Comparison of ENCODE assay signal across 27 mouse cellular contexts in the genomic region with DNA sequence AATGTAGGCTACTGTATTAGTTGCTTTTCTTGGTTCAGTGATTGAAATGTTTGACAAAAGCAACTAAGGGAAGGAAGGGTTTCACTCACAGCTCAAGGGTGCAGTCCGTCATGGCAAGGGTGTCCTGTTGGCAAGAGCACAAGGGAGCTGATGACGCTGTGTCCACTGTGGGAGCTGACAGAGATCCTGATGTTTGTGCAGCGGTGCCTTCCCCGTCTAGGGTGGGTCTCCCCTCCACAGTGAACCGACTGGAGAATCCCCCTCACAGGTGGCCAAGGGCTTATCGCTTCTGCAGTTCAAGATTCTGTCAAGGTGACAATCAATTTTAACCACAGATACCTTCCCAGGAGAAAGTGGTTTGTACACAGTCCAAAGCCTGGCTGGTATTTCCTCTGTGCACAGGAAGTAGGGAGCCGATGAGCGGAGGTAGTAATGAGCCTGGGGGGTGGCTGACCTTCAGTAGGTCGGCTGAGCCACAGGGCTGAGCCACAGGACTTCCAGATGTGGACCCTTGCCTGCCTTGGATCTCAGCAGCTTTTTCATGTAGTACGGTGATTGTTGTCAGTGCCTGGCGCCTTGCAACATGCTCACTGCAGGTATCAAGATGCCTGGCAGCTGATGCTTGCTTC. TPM values are rescaled to one million over a fixed set of nuclear protein-coding genes. Genes with fewer than 3 reads are reported as not detected.
DNase-seq lines count a peak whose midpoint lies in the region; ATAC-seq and TF ChIP-seq lines count a peak whose summit lies in the region.
"Had no signal": no experiment of that assay in that cellular context is flagged by ENCODE, and none has a peak within 500 bp of the region (broad histone marks: within the 10 kb centered on the region; RNA-seq: fewer than 3 reads in every experiment).

No protein-coding gene starts in this region.

- TF ChIP-seq EP300 in liver, postnatal 0 days (IDR thresholded peaks at IDR 0.05; ENCODE audit: low read depth): no peak
- TF ChIP-seq EP300 in lung, postnatal 0 days (IDR thresholded peaks at IDR 0.05): no peak

- H3K4me2 ChIP-seq in kidney, postnatal 0 days (ENCODE audit: low read length): no peak overlapping the region
- peak overlapping the region; percentile 35 for H3K4me2 ChIP-seq in liver, postnatal 0 days (ENCODE audit: low read depth, low read length)
- H3K4me2 ChIP-seq in lung, postnatal 0 days (replicated peaks; ENCODE audit: low read depth, low read length): no peak overlapping the region
- H3K4me2 ChIP-seq: heart, embryonic 13.5 days; hindbrain, embryonic 12.5 days; lung, embryonic 15.5 days; midbrain, embryonic 15.5 days; neural tube, embryonic 13.5 days; stomach, embryonic 15.5 days had no signal

- no peak overlapping the region for H3K27ac ChIP-seq in kidney, postnatal 0 days
- H3K27ac ChIP-seq in liver, postnatal 0 days (ENCODE audit: low read depth): peak overlapping the region; percentile 48
- no peak overlapping the region for H3K27ac ChIP-seq in lung, postnatal 0 days (ENCODE audit: low read length)
- H3K27ac ChIP-seq: embryonic facial prominence, embryonic 10.5 days; heart, embryonic 13.5 days; hindbrain, embryonic 12.5 days; liver, embryonic 14.5 days; lung, embryonic 15.5 days; midbrain, embryonic 15.5 days; neural tube, embryonic 13.5 days; stomach, embryonic 15.5 days had no signal

- H3K36me3 ChIP-seq in kidney, postnatal 0 days (ENCODE audit: insufficient read depth, low read length): no peaks in the 10 kb centered on the region
- no peaks in the 10 kb centered on the region for H3K36me3 ChIP-seq in liver, postnatal 0 days (replicated peaks; ENCODE audit: insufficient read depth, low read length)
- H3K36me3 ChIP-seq in lung, postnatal 0 days (ENCODE audit: insufficient read depth, low read length): no peaks in the 10 kb centered on the region
- H3K36me3 ChIP-seq: embryonic facial prominence, embryonic 10.5 days; heart, embryonic 13.5 days; hindbrain, embryonic 12.5 days; lung, embryonic 15.5 days; midbrain, embryonic 15.5 days; neural tube, embryonic 13.5 days; stomach, embryonic 15.5 days had no signal

- no peak overlapping the region for H3K9ac ChIP-seq in kidney, postnatal 0 days (ENCODE audit: low read depth, low read length)
- no peak overlapping the region for H3K9ac ChIP-seq in liver, postnatal 0 days (replicated peaks)
- H3K9ac ChIP-seq in lung, postnatal 0 days (replicated peaks; ENCODE audit: low read depth): no peak overlapping the region
- H3K9ac ChIP-seq: forebrain, postnatal 0 days; heart, embryonic 13.5 days; hindbrain, embryonic 12.5 days; liver, embryonic 14.5 days; lung, embryonic 15.5 days; midbrain, embryonic 15.5 days; neural tube, embryonic 13.5 days; stomach, embryonic 15.5 days had no signal

- WGBS in kidney, postnatal 0 days: 54% methylated on average over 11 of the region's 11 CpGs
- 34% methylated on average over 11 of the region's 11 CpGs for WGBS in liver, postnatal 0 days (ENCODE audit: insufficient replicate concordance)
- 62% methylated on average over 11 of the region's 11 CpGs for WGBS in lung, postnatal 0 days

- H3K4me3 ChIP-seq in kidney, postnatal 0 days (replicated peaks; ENCODE audit: low read depth, low read length): no peak overlapping the region
- H3K4me3 ChIP-seq in liver, postnatal 0 days (ENCODE audit: low read depth, low read length): no peak overlapping the region
- no peak overlapping the region for H3K4me3 ChIP-seq in lung, postnatal 0 days (ENCODE audit: low read depth, low read length)
- H3K4me3 ChIP-seq: embryonic facial prominence, embryonic 10.5 days; heart, embryonic 13.5 days; hindbrain, embryonic 12.5 days; lung, embryonic 15.5 days; midbrain, embryonic 15.5 days; neural tube, embryonic 13.5 days; stomach, embryonic 15.5 days had no signal

- TF ChIP-seq CTCF in kidney, postnatal 0 days (IDR thresholded peaks at IDR 0.05; ENCODE audit: low read depth): no peak
- TF ChIP-seq CTCF in liver, postnatal 0 days (IDR thresholded peaks at IDR 0.05; ENCODE audit: low read depth): no peak
- TF ChIP-seq CTCF in lung, postnatal 0 days (IDR thresholded peaks at IDR 0.05): no peak

- H3K27me3 ChIP-seq in kidney, postnatal 0 days (ENCODE audit: insufficient read depth, low read length): no peaks in the 10 kb centered on the region
- H3K27me3 ChIP-seq in liver, postnatal 0 days (ENCODE audit: insufficient read depth, low read length): no peaks in the 10 kb centered on the region
- no peaks in the 10 kb centered on the region for H3K27me3 ChIP-seq in lung, postnatal 0 days (replicated peaks; ENCODE audit: insufficient read depth, low read length)
- H3K27me3 ChIP-seq: heart, embryonic 13.5 days; hindbrain, embryonic 12.5 days; lung, embryonic 15.5 days; midbrain, embryonic 15.5 days; neural tube, embryonic 13.5 days; stomach, embryonic 15.5 days had no signal

- H3K9me3 ChIP-seq in kidney, postnatal 0 days (replicated peaks; ENCODE audit: low read length): no peaks in the 10 kb centered on the region
- no peaks in the 10 kb centered on the region for H3K9me3 ChIP-seq in liver, postnatal 0 days (ENCODE audit: low read length)
- H3K9me3 ChIP-seq in lung, postnatal 0 days (ENCODE audit: low read length): no peaks in the 10 kb centered on the region
- H3K9me3 ChIP-seq: embryonic facial prominence, embryonic 10.5 days; heart, embryonic 13.5 days; hindbrain, embryonic 12.5 days; lung, embryonic 15.5 days; midbrain, embryonic 15.5 days; neural tube, embryonic 13.5 days; stomach, embryonic 15.5 days had no signal

- DNase-seq in adrenal gland, adult (ENCODE audit: inconsistent age in 2 of 2, low spot score in 1 of 2): peak; percentile 40 to 81
- no peak for DNase-seq in adrenal gland, postnatal 4 days (ENCODE audit: low spot score in 2 of 2)
- no peak for DNase-seq in kidney, postnatal 0 days (ENCODE audit: low spot score)
- no peak for DNase-seq in kidney, adult 11 months
- peak; percentile 38 for DNase-seq in adrenal gland, adult 8-10 months
- no peak for DNase-seq in liver, postnatal 0 days
- no peak for DNase-seq in lung, postnatal 0 days (ENCODE audit: low spot score)
- no peak for DNase-seq in layer of hippocampus, adult 11-12 months (ENCODE audit: low spot score)
- DNase-seq: cerebellum, adult 11 months; cerebellum, adult 9-11 months; forebrain, postnatal 0 days; gastrocnemius, postnatal 25 days; heart, postnatal 14 days; kidney, postnatal 10 days; lung, postnatal 4 days; right cerebral cortex, adult 18-20 months; right cerebral cortex, postnatal 4 days; thymus, adult 2 months had no signal

- ATAC-seq in kidney, postnatal 0 days (replicated peaks; ENCODE audit: low FRiP score, low read depth): 0 out of 2 replicates have a peak, but pooled peaks have one; percentile 40
- ATAC-seq in liver, postnatal 0 days: peak; percentile 33
- no peak for ATAC-seq in lung, postnatal 0 days
- ATAC-seq: forebrain, postnatal 0 days; midbrain, embryonic 15.5 days had no signal

- peaks cover 7% of the 10 kb centered on the region; the same call in 1 of the 2 replicates for H3K4me1 ChIP-seq in kidney, postnatal 0 days (replicated peaks; ENCODE audit: insufficient read depth, low read length)
- peaks cover 8% of the 10 kb centered on the region for H3K4me1 ChIP-seq in liver, postnatal 0 days (ENCODE audit: insufficient read depth)
- no peaks in the 10 kb centered on the region for H3K4me1 ChIP-seq in lung, postnatal 0 days (ENCODE audit: insufficient read depth, low read depth, low read length)

RNA-seq across cellular contexts. Expression of gene Ptprg, which starts 18.5 kb away (rescaled TPM):
- total RNA-seq in adrenal gland, postnatal 4 days (2021): 100 to 1,000 TPM in 1 of 2 experiments, 10 to 100 TPM in 1; 94.8 to 106 TPM
- polyA plus RNA-seq in kidney, postnatal 0 days (2015; fragmentation: Nextera tagmentation; extraction: Ambion mirVana): 23.5 and 24.1 TPM in 2 replicates
- total RNA-seq in adrenal gland, adult 8-10 months (2022): 100 to 1,000 TPM in 3 of 4 experiments, 10 to 100 TPM in 1; 96.2 to 135 (median 118) TPM
- polyA plus RNA-seq in liver, postnatal 0 days (2015; fragmentation: Nextera tagmentation; extraction: Ambion mirVana): 1.7 and 2.7 TPM in 2 replicates
- polyA plus RNA-seq in lung, postnatal 0 days (2015; fragmentation: Nextera tagmentation; extraction: Ambion mirVana): 19.4 and 25.4 TPM in 2 replicates
- total RNA-seq: megakaryocyte-erythroid progenitor cell, adult 5-6 weeks had no signal

Comparison
In these comparisons a context has a peak if more than half of its experiments do, and no peak if none do; other contexts are left out.
1. DNase-seq: peak in adrenal gland, adult (2 of 2) and adrenal gland, adult 8-10 months (single experiment); none in adrenal gland, postnatal 4 days (0 of 2), kidney, postnatal 0 days (single experiment), kidney, adult 11 months (single experiment), liver, postnatal 0 days (single experiment), lung, postnatal 0 days (single experiment) and layer of hippocampus, adult 11-12 months (single experiment).